Mouse (Mus musculus) small intestine, adult 2 months (tissue): ENCODE measurements around the gene Gm43738.

Experiments
- CTCF ChIP-seq: fragments of 200-500 bp; IDR thresholded peaks from 2 replicates; pipeline ENCODE4 v1.5.1; 2012; ENCODE audit warnings: low read depth, mild to moderate bottlenecking, control low read depth, inconsistent platforms, low read length, moderate library complexity, mixed read lengths; ENCODE audit not compliant: insufficient replicate concordance, insufficient read length; ENCODE audit errors: extremely low read depth
- POLR2A ChIP-seq: fragments of 200-500 bp; IDR thresholded peaks from 2 replicates; pipeline ENCODE4 v1.6.1; 2012; ENCODE audit warnings: low read depth, mild to moderate bottlenecking, control low read depth, inconsistent platforms, low read length, moderate library complexity

GRCm38 (mm10) chr3:89123313-89123712 is 22.4 kb upstream of the Gm43738 start:
- TF ChIP-seq POLR2A (no peak), CTCF (no peak)
